23 mouse cellular contexts compared by ENCODE assay signal in genomic region chr5:129394416-129394815, GRCm38 (mm10).
"Had no signal": no experiment of that assay in that cellular context is flagged by ENCODE, and none has a peak within 500 bp of the region (broad histone marks: within the 10 kb centered on the region; RNA-seq: fewer than 3 reads in every experiment).

No protein-coding gene starts in this region.

- H3K4me2 ChIP-seq: kidney, embryonic 15.5 days; limb, embryonic 13.5 days; liver, embryonic 12.5 days; liver, embryonic 15.5 days; lung, embryonic 15.5 days; midbrain, embryonic 13.5 days; neural tube, embryonic 13.5 days had no signal

- H3K27me3 ChIP-seq: kidney, embryonic 15.5 days; limb, embryonic 13.5 days; liver, embryonic 15.5 days; lung, embryonic 15.5 days; midbrain, embryonic 13.5 days; neural tube, embryonic 13.5 days had no signal

- H3K9me3 ChIP-seq: kidney, embryonic 15.5 days; limb, embryonic 10.5 days; limb, embryonic 13.5 days; liver, embryonic 12.5 days; liver, embryonic 15.5 days; lung, embryonic 15.5 days; megakaryocyte, embryonic 14.5 days; midbrain, embryonic 10.5 days; midbrain, embryonic 13.5 days; neural tube, embryonic 13.5 days had no signal

- H3K27ac ChIP-seq: kidney, embryonic 15.5 days; limb, embryonic 13.5 days; liver, embryonic 12.5 days; liver, embryonic 15.5 days; lung, embryonic 15.5 days; midbrain, embryonic 10.5 days; midbrain, embryonic 13.5 days; neural tube, embryonic 13.5 days; stomach, postnatal 0 days had no signal

- H3K36me3 ChIP-seq: kidney, embryonic 15.5 days; limb, embryonic 10.5 days; limb, embryonic 13.5 days; liver, embryonic 12.5 days; liver, embryonic 15.5 days; lung, embryonic 15.5 days; midbrain, embryonic 10.5 days; midbrain, embryonic 13.5 days; neural tube, embryonic 13.5 days had no signal

- H3K4me3 ChIP-seq: kidney, embryonic 15.5 days; limb, embryonic 10.5 days; limb, embryonic 13.5 days; liver, embryonic 12.5 days; liver, embryonic 15.5 days; lung, embryonic 15.5 days; megakaryocyte, embryonic 14.5 days; midbrain, embryonic 10.5 days; midbrain, embryonic 13.5 days; myocyte; neural tube, embryonic 13.5 days had no signal

- H3K4me1 ChIP-seq: liver, embryonic 12.5 days; liver, embryonic 15.5 days; lung, embryonic 15.5 days; midbrain, embryonic 13.5 days had no signal

- ATAC-seq: liver, embryonic 12.5 days; midbrain, embryonic 13.5 days; midbrain, embryonic 16.5 days had no signal

- H3K9ac ChIP-seq: kidney, embryonic 15.5 days; limb, embryonic 13.5 days; liver, embryonic 12.5 days; liver, embryonic 15.5 days; lung, embryonic 15.5 days; midbrain, embryonic 13.5 days; neural tube, embryonic 13.5 days had no signal

- DNase-seq: kidney, adult 8-10 months; kidney, postnatal 10 days; kidney, postnatal 36 days; liver; lung, adult 18-20 months; lung, postnatal 10 days; lung, postnatal 36 days; retina, postnatal 1 day; right cerebral cortex, postnatal 4 days; thymus, postnatal 25 days had no signal
